Comparison of ENCODE assay signal across 8 mouse cellular contexts in genomic region chr10:128565788-128566531, GRCm38 (mm10). TPM values are rescaled to one million over a fixed set of nuclear protein-coding genes. Genes with fewer than 3 reads are reported as not detected.
DNase-seq lines count a peak whose midpoint lies in the region; ATAC-seq and TF ChIP-seq lines count a peak whose summit lies in the region.

Pa2g4 (minus strand) TSS chr10:128565987.

- H3K36me3 ChIP-seq in G1E (replicated peaks) = peaks cover 37% of the 10 kb centered on the region
- peaks cover 11% of the 10 kb centered on the region for H3K36me3 ChIP-seq in forebrain, embryonic 16.5 days (ENCODE audit: control insufficient read depth, insufficient read depth)
- H3K36me3 ChIP-seq in lung, embryonic 15.5 days = peaks cover 41% of the 10 kb centered on the region

- DNase-seq in G1E (ENCODE audit: low spot score) = peak; percentile 97
- peak; percentile 97 to 100 for DNase-seq in cerebellum, adult 18-20 months
- DNase-seq in heart, postnatal 36 days = peak; percentile 96 to 97
- DNase-seq in layer of hippocampus, adult 8-10 months (ENCODE audit: low spot score in 2 of 2) = peak; percentile 98
- peak; percentile 100 for DNase-seq in ovary, adult 18-20 months (ENCODE audit: low spot score)
- DNase-seq in thymus, postnatal 0 days (ENCODE audit: low spot score) = peak; percentile 93

- no peaks in the 10 kb centered on the region for H3K9me3 ChIP-seq in G1E (replicated peaks)
- no peaks in the 10 kb centered on the region for H3K9me3 ChIP-seq in forebrain, embryonic 16.5 days (ENCODE audit: control insufficient read depth, low read length)
- no peaks in the 10 kb centered on the region for H3K9me3 ChIP-seq in lung, embryonic 15.5 days

- peak within 1 kb of the TSS; percentile 92 for H3K9ac ChIP-seq in forebrain, embryonic 16.5 days (replicated peaks; ENCODE audit: low read depth, low read length)
- peak within 1 kb of the TSS; percentile 93 for H3K9ac ChIP-seq in lung, embryonic 15.5 days

- peaks cover 19% of the 10 kb centered on the region for H3K27me3 ChIP-seq in G1E (ENCODE audit: insufficient read depth, low read length)
- no peaks in the 10 kb centered on the region for H3K27me3 ChIP-seq in forebrain, embryonic 16.5 days (replicated peaks; ENCODE audit: control insufficient read depth, insufficient read depth, low read length)
- H3K27me3 ChIP-seq in lung, embryonic 15.5 days = no peaks in the 10 kb centered on the region

- under 1% methylated on average over 58 of the region's 58 CpGs for WGBS in forebrain, embryonic 16.5 days
- WGBS in lung, embryonic 15.5 days = under 1% methylated on average over 58 of the region's 58 CpGs

- H3K27ac ChIP-seq in forebrain, embryonic 16.5 days (ENCODE audit: low read length) = peak within 1 kb of the TSS; percentile 96
- peak within 1 kb of the TSS; percentile 96 for H3K27ac ChIP-seq in lung, embryonic 15.5 days

- peaks cover 28% of the 10 kb centered on the region for H3K4me1 ChIP-seq in G1E (ENCODE audit: insufficient read depth, low read depth, low read length)
- H3K4me1 ChIP-seq in forebrain, embryonic 16.5 days (replicated peaks; ENCODE audit: control insufficient read depth, insufficient read depth, low read length) = peaks cover 16% of the 10 kb centered on the region
- peaks cover 25% of the 10 kb centered on the region for H3K4me1 ChIP-seq in lung, embryonic 15.5 days

- intact Hi-C loops in heart, postnatal 36 days (cut with DNase I) = loop anchor here (1.0 to 5.0 kb wide), 5 partner anchors 16 to 106 kb away; partner anchors contain the start of genes Rps26 and Suox

- H3K4me2 ChIP-seq in forebrain, embryonic 16.5 days (ENCODE audit: low read length) = peak within 1 kb of the TSS; percentile 98
- peak within 1 kb of the TSS; percentile 80 for H3K4me2 ChIP-seq in lung, embryonic 15.5 days

- peak within 1 kb of the TSS; percentile 98 for H3K4me3 ChIP-seq in G1E (ENCODE audit: low read depth, low read length)
- H3K4me3 ChIP-seq in forebrain, embryonic 16.5 days (replicated peaks; ENCODE audit: low read length) = peak within 1 kb of the TSS; percentile 96
- H3K4me3 ChIP-seq in lung, embryonic 15.5 days = peak within 1 kb of the TSS; percentile 95

- no peak for TF ChIP-seq CTCF in G1E (IDR thresholded peaks at IDR 0.05; ENCODE audit: low read depth, low read length)

- peak; percentile 93 for ATAC-seq in G1E (ENCODE audit: extremely low read depth, insufficient number of reproducible peaks, low FRiP score, poor library complexity, severe bottlenecking)
- ATAC-seq in forebrain, embryonic 16.5 days = peak; percentile 99
- ATAC-seq in lung, embryonic 15.5 days (ENCODE audit: borderline replicate concordance, extremely low read depth, low FRiP score, low TSS enrichment) = peak; percentile 98

RNA-seq across cellular contexts. Expression of gene Pa2g4, which starts in this region (rescaled TPM):
- total RNA-seq in G1E (2014; fragmentation: Nextera tagmentation) = 692 and 813 TPM in 2 replicates
- 212 and 245 TPM in 2 replicates for total RNA-seq in G1E (2017)
- 659 and 767 TPM in 2 replicates for polyA plus RNA-seq in G1E (2012)
- polyA plus RNA-seq in forebrain, embryonic 16.5 days (2015; fragmentation: Nextera tagmentation; extraction: Ambion mirVana) = 149 and 152 TPM in 2 replicates
- total RNA-seq in heart, postnatal 36 days (2021) = 10 to 100 TPM; 43.4 to 50.5 TPM
- total RNA-seq in layer of hippocampus, adult 8-10 months (2022) = 10 to 100 TPM; 58.7 to 62.0 (median 59.0) TPM
- polyA plus RNA-seq in lung, embryonic 15.5 days (2015; fragmentation: Nextera tagmentation; extraction: Ambion mirVana) = 194 and 200 TPM in 2 replicates
- polyA plus RNA-seq in thymus, postnatal 0 days (2015; fragmentation: Nextera tagmentation; extraction: Ambion mirVana) = 238 and 264 TPM in 2 replicates

Comparison
In these comparisons a context has a peak if more than half of its experiments do, and no peak if none do; other contexts are left out.
1. Peak in every context shown above with its lines: DNase-seq, ATAC-seq, H3K4me3 ChIP-seq and H3K27ac ChIP-seq.